Mouse (Mus musculus): ENCODE results near the gene Ssc4d.

DNA sequence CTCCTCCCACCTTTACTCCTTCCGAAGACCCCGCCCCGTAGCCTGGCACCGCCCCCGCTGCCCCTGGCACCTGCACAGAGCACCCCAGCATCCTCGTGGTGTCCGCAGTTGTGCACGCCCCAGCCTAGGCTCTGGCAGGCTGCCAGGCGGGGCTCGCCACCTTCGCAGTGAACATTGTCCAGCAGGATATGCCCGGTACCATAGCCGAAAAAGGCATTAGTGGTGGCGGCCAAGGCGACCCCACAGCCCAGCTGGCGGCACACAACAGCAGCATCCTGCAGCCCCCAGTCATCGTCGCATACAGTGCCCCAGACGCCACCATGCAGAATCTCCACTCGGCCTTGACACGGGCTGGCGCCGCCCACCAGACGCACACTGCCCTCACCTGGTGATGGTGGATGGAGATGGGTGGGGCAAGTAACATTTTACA lies 8.8 kb downstream of the Ssc4d start:
- TF ChIP-seq CTCF (IDR thresholded peaks at IDR 0.05; ENCODE audit: low read depth, low read length) (no peak), GATA1 (IDR thresholded peaks at IDR 0.05; ENCODE audit: borderline replicate concordance, low read length) (no peak), TAL1 (conservative IDR thresholded peaks at IDR 0.05; ENCODE audit: low read depth, low read length) (no peak), POLR2AphosphoS5 (IDR thresholded peaks at IDR 0.05; ENCODE audit: insufficient replicate concordance, low read depth, low read length) (no peak), GATA2 (IDR thresholded peaks at IDR 0.05; ENCODE audit: borderline replicate concordance, low read depth, low read length) (no peak)
